Mouse (Mus musculus): Measurements from ENCODE around the gene Ttc3.

The Ttc3 gene

DNA sequence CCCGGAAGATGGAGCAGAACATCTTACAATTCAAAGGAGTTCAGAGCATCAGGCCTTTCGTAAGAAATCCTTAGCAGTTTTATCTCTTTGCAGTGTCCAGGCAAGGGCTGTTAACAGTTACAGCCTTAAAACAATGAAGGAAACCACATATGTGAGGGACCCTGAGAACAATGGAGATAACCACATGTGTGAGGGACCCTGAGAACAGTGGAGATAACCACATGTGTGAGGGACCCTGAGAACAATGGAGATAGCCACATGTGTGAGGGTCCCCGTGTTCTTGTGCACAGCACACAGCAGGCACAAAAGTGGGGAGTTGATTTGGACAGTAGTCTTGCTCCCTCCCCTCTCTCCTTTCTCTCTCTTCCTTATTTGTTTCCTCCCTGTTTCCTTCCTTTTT, 12.3 kb upstream of the Ttc3 start:
- DNase-seq (ENCODE audit: low spot score in 2 of 2), result no peak

DNA sequence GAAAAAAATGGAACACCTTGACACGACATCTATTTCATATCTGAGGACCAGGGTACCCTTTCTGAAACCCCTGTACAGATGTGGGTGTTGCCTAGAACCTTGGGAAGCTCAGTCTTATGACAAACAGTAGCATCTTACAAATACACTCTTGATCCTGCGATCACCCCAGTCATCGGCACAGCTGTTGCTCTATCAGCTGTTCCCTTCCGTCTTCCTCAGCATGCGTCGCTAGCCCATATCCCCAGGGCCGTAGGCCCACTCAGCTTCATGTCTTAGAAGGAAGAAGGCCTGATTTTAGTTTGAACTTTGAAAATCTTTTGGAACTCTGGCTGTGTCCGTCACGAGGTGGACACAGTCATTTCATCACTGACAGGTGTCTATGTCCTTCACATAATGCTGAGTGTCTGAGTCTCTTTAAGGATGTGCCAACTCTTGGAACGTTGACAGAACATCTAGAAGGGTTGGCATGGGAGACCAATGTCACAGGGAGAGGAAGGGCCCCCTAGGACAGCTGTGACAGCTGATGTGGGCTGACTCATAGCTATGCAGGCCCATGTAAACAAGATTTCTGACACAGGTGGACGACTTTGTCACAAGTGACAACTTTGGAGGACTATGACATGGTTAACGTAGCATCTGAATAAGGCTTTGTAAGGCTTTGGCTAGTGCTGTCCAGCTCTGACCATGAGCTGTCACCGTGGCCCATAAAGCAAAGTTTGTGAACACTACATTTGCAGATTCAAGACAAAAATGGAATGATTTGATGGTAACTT, 9.7 kb upstream of the Ttc3 start:
- DNase-seq (ENCODE audit: low spot score in 2 of 2), result no peak

DNA sequence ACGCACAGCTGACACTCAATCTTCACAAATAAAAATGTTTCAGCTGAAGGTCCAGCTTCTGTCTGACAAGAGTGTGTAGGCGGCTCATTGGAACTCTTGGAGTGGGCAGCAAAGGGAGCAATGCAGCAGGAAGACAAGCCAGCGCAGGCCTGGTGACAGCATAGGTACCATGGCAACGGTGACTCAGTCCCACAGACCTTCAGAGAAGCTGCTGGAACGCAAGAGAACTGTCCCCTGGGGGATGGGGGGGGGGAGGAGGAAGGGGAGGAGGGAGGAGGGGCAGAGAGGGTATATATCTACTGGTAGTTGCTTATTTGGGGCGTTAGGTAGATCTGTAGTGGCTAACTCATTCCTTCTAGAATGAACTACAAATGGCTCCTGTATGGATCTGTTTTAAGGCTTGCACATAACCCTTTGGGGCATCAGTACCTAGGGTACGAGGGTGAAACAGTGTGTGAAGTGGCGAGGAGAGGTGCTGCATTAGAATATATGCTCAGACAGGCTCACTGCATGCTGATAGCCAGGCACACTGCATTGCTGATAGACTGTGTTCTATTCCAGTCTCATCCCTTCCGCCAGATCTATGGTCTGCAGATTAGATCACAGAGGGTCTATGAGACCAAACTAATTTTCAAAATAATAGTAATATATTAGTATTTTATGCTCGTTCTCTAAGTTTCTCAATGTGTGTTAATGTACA, 8.1 kb upstream of the Ttc3 start:
- peak in 1 of 2 experiments; percentile 37 for DNase-seq (ENCODE audit: low spot score in 2 of 2)

DNA sequence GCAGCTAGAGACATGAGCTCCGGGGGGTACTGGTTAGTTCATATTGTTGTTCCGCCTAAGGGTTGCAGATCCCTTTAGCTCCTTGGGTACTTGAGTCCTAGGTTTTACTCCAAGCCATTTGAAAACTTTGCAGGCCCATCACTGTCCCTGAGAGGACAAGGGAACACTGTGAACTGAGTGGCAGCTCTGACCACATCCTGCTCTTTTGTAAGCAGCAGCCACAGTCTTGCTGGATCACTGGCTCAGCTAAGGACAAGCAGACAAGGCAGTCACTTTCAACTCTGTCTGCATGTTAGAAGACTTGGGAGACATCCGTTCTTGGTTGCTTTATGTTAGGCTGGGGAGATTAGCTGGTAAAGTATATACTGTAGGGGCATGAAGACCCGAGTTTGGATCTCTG, 6.6 kb upstream of the Ttc3 start:
- DNase-seq (ENCODE audit: low spot score in 2 of 2), result no peak

DNA sequence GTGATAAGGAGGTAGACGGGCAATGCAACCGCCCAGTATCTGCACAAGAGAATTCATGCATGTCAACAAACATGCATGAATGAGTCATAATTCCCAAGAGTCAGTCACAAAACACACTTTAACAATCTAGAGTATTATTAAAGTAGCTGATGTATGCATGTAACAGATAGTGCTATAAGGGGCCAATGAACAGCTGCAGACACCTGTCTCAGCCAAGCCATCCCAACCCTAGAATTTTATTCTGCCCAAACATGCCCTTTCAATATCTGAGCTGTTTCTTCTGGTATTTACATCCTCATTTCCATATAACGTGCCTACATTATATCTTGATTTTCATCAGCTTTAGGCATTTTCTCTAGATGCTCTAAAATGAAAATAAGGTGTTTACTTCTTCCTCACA, 5.0 kb upstream of the Ttc3 start:
- no peak for DNase-seq (ENCODE audit: low spot score in 2 of 2)

DNA sequence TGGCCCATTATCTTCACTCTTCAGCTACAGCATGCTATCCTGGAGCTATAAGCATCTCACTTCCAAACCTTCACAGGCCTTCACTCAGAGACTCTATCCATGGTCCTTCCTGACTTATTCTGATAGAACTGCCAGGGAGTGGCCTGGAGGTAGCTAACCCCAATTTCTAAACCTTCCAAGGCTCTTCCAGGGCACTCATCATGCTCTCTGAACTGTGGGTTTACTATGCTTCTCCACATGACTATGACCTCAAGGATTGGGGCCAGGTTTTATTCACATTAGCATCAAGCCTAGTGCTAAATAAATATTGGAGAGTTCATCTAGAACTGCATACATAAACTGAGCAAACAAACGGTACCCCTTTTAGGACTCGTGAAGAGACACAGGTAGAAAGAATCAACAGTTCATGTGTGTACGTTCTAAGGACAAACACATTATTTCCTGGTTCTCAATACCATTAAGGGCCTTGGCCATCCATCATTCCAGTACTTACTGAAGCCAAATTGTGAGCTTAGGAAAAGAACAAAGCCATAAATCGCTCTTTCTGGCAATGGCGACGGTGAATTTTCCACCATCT, 734 bp upstream of the Ttc3 start:
- no peak for DNase-seq (ENCODE audit: low spot score in 2 of 2)

DNA sequence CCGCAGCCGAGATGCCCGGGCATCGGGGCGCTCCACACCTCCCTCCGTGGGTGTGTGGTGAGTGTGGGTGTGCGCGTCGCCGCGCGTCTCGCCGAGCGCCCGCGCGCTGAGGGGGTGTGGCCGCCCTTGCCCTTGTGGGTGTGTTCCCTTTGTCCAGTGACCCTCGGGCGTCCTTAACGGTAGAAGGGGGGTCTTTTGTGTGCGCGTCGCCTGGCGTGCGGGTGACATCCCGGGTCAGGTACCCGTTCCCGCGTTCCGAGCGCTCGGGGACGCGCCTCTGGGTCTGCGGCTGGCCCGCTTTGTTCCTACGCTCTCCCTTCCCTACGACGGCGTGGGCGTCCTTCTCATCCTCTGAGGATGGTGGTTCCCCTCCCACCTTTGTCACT, 490 bp downstream of the Ttc3 start:
- peak in 1 of 2 experiments; percentile 69 for DNase-seq (ENCODE audit: low spot score in 2 of 2)

DNA sequence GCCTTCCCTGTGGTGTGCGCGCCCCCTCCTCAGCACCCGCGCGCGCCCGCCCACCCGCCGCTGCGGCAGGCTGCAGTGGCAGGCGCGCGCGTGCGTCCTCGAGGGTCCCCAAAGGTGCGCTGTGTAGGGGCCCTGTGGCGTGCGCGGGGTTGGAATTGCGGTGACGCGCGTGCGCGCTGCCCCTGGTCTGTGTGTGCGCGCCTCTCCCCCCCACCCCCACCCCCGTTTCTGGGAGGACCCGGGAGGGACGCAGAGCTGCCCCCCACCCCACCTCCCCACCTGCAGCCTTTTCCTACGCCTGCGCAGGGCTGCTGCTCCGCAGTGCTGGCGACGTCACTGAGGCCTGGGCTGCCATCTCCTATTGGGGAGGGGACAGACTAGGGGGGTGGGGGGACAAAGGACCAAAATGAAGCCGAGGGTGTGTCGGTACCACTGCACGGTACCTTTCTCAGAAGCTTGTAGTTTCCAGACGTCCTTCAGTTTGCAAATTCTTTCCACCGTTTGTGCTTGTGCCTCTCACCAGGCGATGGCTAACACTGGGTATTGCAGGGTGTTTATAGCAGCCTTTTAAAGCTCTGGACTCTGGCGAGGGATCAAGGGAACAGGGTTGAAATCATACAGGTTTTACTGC, 998 bp downstream of the Ttc3 start, which contains the start of gene Pigp:
Gene Pigp, minus strand, starts transcription at position 542 of the 631 bp plus-strand sequence.
- peak; percentile 57 to 62 for DNase-seq (ENCODE audit: low spot score in 2 of 2)

DNA sequence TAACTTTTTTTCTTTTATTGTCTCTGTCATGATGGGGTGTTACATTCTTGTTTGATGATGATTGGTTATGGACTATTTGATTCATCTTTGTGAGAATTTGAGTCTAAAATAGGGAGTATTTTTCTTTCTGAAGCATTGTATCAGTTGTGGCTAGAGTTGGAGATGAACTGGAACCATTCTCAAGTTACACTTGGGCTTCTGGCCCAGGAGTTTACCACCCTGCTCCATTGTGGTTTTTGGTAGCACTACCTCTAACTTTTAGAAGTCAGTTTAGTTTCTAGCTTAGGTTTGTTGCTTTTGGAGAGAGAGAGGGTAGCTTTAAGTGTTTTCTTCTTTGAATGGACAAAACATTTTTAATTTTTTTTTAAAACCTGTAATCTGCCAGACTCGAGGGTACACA, 9.0 kb downstream of the Ttc3 start:
- DNase-seq (ENCODE audit: low spot score in 2 of 2), result no peak

DNA sequence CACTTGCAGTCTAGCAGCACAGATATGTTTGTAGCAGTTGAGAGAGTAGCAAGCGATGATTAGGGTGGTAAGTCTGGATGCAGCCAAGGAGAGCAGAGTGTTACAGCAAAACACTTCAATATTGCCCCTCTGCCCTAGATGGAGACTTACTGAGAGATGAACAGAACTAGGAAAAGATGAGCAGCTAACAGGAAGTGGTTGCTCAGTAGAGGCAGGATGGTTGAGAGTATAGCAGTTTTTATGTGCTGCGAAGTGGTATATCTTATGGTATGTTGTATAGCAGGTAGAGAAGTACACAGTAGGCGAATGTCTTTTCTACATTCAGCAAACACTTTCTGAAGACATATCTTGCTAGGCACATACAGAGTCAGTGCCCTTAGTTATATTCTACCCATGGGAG, 12.9 kb downstream of the Ttc3 start:
- no peak for DNase-seq (ENCODE audit: low spot score in 2 of 2)

DNA sequence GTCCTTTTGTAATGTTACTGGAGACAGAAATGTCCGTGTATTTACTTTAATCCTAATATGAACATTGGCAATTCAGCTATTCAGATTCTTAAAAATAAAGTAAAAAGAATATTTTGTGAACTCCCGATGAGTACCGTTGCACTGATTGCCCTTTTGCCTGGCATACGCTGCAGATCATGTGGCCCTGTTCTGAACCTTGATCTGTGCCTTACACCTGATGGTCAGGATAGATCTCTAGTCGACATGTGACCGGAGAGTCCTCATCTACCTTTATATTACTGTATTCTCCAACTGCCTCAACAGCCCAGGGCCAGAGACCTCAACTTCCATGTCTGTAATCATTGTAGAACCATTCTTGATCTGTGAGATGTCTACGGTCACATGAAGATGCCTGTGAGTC, 17.3 kb downstream of the Ttc3 start:
- DNase-seq (ENCODE audit: low spot score in 2 of 2), result no peak

DNA sequence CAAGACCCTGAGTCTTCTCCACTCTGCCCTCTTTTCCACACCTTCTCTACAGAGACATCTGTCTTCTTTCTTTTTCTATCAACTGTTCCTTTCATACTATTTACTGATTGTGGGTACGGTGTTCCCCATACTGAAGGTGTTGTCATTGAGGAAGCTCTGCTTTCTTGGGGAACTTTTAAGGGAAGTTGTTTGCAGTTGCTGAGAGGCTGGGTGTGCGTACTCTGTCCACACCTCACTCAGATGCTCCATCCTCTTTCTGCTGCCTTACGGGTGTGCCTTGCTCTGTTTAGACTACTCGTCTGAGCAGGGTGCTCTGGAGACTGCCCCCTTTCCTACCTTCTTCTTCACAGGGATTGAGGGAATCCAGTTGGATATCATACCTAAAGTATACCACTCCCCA, 21.9 kb downstream of the Ttc3 start:
- DNase-seq (ENCODE audit: low spot score in 2 of 2), result no peak

DNA sequence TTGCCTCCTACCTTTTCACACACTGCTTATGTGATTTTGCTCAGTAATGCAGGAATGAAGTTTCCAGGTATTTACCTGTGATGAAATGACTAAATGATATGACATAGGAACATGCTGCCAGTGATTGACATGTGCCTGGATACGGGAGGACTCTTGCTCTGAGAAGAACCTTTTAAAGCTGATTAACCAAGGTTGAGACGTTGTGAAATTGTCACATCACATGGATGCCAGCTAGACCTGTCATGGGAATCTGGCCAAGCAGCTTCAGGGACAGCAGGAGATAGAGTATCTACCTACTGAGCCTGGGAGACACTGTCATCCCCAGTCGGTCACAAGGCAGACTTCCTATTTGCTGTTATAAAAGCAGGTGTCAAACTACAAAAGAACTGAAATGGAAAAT, 24.6 kb downstream of the Ttc3 start:
- no peak for DNase-seq (ENCODE audit: low spot score in 2 of 2)

DNA sequence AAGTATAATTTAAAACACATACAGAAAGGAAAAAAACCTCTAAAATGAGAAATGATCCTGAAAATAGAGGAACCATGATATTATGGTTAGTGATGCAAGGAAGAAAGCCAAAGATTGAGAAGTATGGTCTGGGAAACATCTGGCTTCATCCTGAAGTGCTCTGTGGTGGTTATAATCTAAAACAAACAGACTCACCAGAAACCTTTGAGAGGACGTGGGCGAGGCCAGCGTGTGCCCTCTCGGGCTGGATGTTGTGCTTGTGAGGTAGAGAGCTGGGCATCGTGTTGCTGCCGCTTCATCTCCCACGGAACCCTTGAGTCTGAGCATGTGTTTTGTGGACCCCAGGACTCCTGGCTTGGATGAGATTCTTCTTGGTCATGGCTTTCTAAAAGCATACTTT, 26.2 kb downstream of the Ttc3 start:
- no peak for DNase-seq (ENCODE audit: low spot score in 2 of 2)

DNA sequence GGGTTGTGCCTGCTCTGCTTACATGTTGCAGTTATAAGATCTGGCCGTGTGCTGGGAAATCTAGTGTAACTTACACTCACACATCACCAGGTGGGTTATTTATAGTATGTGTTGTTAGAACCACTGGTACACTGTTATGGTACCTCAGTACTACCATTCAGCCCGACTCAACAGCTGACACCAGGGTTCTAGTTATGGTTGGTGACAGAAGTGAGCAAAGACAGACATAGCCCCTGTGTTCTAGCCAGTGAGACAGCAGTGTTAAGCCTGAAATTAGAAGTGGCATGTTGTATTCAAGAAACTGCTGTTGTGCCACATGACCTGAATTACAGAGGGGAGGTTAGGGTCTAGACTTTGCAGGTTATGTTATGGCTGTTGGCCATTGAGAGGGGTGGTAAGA, 28.7 kb downstream of the Ttc3 start:
- no peak for DNase-seq (ENCODE audit: low spot score in 2 of 2)

DNA sequence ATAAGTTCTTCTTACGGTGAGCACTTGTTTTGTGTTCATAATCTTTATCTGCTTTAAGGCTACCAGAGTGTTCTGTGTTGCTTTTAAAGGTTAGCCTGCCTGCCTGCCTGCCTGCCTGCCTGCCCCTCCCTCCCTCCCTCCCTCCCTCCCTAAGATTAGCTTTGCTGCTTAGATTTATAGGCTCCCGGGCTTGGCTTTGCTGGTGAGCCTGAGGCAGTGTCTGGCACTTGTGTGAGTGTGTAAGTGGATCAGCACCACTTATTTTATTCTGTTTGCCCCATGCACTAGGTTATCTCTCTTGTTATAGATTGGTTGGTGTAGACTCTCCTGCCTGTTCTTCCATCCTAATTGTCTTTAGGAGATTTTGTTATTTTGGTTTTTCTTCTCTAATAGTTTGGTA, 31.2 kb downstream of the Ttc3 start:
- DNase-seq (ENCODE audit: low spot score in 2 of 2), result no peak

DNA sequence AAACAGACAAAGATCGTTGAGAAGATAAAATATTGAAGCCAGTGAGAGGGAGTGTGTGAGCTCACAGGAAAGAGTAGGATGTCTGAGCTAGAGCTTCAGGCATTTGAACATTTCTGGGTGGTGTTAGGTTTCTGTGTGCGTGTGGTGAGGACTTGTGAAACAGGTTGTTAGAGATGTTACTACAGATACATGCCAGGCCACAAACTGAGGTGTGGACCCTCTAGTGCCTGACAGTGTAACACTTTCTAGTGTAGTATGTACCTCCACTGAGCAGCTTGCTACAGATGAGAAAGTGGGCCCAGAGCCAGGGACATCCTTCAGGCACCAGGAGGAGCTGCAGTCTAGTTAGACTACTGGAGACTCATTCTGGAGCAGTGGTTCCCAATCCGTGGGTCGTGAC, 31.8 kb downstream of the Ttc3 start:
- DNase-seq (ENCODE audit: low spot score in 2 of 2), result no peak

DNA sequence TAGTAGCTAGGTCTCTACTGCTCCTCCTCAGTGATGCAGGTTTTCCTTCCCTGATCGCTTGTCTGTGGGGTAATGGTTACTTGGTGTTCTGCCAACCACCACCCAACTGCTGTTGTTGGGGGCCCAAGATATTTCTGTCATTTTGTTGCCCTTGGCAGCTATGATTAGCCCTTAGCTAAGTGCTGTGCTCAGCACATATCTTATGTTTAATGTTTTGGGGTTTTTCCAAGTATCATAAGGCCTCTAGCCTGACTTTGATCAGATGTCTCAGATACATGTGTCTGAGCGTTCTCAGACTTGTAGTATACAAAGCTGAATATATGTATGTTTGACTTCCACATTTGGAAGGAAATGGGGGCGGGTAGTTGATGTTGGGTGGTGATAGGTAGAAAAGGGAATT, 40.9 kb downstream of the Ttc3 start:
- DNase-seq (ENCODE audit: low spot score in 2 of 2), result no peak

DNA sequence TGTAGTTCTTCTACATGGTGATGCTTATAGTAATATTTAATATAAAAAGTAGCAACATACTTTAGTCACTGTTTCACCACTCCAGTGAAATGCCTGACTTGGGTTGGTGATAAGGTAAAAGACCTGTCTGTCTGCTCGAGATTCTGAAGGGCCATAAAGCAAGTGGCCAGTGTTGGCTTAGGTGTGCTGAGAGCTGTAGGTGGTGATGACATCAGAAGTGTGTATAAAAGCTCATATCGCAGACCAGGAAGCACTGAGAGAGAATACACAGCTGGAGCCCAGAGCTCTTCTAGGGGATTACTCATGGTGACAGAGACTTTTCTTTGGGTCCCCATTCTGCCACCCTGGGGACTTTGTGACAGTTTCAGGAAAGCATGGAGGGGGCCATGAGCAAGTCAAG, 41.8 kb downstream of the Ttc3 start:
- no peak for DNase-seq (ENCODE audit: low spot score in 2 of 2)

DNA sequence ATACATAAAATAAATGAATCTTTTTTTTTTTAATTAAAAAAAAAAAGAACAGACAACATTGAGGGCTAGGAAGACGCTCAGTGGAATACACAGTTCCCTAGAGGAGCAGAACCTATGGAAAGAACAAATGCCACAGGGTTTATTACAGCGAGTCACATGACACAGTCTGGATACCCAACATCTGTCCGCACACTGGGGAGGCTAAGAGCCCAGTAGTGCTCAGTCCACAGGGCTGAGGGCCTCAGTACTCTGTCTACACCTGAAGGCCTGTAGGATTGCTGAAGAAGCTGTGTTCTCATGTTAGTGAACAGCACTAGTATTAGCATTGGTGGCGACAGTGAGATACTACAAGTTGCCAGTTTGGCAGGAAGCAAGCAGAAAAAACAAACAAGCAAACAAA, 42.3 kb downstream of the Ttc3 start:
- DNase-seq (ENCODE audit: low spot score in 2 of 2), result no peak

DNA sequence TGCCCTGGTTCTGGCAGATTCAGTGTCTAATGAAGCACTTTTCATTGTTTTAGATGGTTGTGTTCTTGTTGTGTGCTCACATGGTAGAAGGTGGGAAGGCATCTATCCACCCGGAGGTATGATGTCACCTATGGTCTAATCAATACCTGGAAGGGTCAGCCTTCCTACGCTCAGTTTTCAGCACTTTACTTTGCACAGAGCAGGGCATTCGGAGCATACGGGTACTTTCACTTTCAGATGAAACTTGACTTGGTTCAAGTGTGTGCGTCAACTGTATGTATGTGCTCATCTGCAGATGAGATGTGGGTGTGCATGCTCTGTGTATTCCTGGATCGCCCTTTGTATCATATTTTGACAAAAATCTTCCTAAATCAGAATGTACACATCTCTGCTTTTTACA, 43.7 kb downstream of the Ttc3 start:
- DNase-seq (ENCODE audit: low spot score in 2 of 2), result no peak

DNA sequence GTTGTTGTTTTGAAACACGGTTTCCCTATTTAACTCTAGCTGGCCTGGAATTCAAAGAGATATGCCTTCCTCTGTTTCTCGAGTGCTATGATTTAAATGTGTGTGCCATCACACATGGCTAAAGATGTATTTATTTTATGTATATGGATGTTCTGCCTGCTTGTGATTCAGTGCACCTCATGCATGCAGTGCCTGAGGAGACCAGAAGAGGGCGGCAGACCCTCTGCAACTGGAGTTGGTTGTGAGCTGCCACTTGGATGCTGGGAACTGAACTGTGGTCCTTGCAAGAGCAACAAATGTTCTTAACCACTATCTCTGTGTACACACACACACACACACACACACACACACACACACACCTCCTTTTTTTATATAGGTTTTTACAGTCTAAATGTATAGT, 50.1 kb downstream of the Ttc3 start:
- no peak for DNase-seq (ENCODE audit: low spot score in 2 of 2)

DNA sequence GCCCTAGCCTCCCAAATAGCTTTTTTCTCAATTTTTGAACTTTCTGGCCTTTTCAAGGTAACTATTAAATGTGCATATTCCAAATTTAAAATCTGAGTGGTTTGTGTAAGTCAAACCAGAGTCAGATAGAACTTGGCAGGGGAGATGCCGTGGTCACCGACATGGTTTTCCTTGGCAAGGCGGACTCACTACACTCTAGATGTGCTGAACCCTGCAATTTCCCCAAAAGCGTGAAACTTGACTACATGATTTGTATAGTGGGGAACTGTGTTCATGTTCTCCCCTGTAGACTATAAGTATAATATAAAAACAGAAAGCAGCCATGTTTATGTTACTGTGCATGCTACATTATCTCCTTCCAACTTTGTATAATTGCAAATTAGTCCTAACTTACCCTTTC, 58.5 kb downstream of the Ttc3 start:
- DNase-seq (ENCODE audit: low spot score in 2 of 2), result no peak
